Mouse (Mus musculus): Measurements from ENCODE around the gene Lmod2. TPM values are rescaled to one million over a fixed set of nuclear protein-coding genes. Genes with fewer than 3 reads are reported as not detected.

The Lmod2 gene
- total RNA-seq, 4 experiments from 2014 or later: not detected

DNA sequence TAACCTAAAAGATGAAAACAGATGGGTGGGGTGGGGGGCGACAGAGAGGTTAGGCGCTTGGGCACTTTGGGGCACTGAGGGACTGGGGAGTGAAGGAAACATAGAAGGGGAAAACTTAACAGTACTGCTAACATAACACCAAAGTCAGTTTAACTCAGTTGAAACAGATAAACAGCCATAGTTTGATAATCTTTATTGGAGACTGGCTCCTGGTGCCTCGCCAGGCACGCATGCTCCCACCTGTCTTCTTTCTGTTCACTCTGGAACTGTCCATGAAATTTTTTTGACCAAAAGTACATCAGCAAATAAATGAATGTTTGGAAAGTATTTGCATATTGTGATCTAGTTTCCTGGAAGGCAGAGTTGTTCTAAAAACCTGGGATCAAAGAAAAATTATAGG lies 43.7 kb downstream of the Lmod2 start:
- no peak for DNase-seq (ENCODE audit: low spot score in 2 of 2)

- no peak for DNase-seq (ENCODE audit: low spot score in 2 of 2)
Measured at GRCm38 (mm10) chr6:24642161-24642560, 44.6 kb downstream of the Lmod2 start.

- no peak for DNase-seq (ENCODE audit: low spot score in 2 of 2)
Measured at GRCm38 (mm10) chr6:24642960-24643359, 45.4 kb downstream of the Lmod2 start.

- DNase-seq (ENCODE audit: low spot score in 2 of 2): no peak
Measured at GRCm38 (mm10) chr6:24645346-24646053, 47.9 kb downstream of the Lmod2 start.

GRCm38 (mm10) chr6:24647103-24647691 lies 49.6 kb downstream of the Lmod2 start:
- DNase-seq (ENCODE audit: low spot score in 2 of 2): no peak

DNA sequence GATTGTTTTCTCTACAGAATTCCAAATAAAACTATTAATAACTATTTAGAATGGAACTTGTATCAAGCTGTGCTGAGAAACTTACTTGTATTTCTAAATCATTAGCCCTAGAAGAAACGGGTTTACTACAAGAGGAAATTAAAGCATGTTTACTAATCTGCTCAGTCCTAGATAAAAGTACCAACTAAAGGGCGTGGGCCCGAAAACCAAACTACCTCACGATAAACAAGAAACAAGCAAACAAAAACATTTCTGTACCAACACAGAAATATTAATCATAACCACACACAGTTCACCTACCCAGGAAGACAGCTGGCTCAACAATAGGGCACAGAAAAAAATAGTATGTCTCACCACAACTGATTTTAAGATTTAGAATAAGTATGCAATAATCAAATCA lies 50.8 kb downstream of the Lmod2 start:
- no peak for DNase-seq (ENCODE audit: low spot score in 2 of 2)

DNA sequence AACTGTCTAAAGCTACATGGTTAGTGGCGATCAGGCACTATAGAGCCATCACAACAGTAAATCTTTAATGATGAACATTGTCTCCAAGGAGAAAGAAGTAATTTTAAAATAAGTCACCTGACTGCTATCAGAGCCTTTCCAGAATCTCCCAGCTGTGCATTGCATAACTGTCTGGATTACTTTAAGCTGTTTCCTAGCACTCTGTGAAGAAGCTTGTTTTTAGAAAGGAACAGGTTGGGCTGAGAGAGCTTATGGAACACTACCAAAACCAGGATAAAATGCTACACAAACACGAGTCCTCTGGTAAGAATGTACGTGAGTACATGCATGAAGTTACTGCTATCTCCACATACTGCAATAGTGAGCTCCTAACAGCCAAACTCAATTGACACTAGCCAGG lies 53.2 kb downstream of the Lmod2 start:
- DNase-seq (ENCODE audit: low spot score in 2 of 2): no peak

GRCm38 (mm10) chr6:24651538-24651937 lies 54.0 kb downstream of the Lmod2 start:
- no peak for DNase-seq (ENCODE audit: low spot score in 2 of 2)

Other genes with a start within 250 kb of the Lmod2 start
- 1 to 10 TPM; 1.9 to 3.1 (median 2.6) TPM for gene Iqub, start 82.7 kb upstream of the Lmod2 start, total RNA-seq (2022)
- gene Ndufa5, start 69.7 kb upstream of the Lmod2 start, total RNA-seq (2022): 100 to 1,000 TPM; 238 to 295 (median 263) TPM
- under 1 TPM in 1 of 4 experiments, not detected in 3; 0.14 TPM for gene Asb15, start 69.6 kb upstream of the Lmod2 start, total RNA-seq (2022)
- gene Wasl, start 67.2 kb downstream of the Lmod2 start, total RNA-seq (2022): 100 to 1,000 TPM; 112 to 126 (median 122) TPM
- gene Hyal6, start 135.5 kb downstream of the Lmod2 start, total RNA-seq (2022): not detected
- not detected for gene Hyal4, start 150.6 kb downstream of the Lmod2 start, total RNA-seq (2022)
- gene Spam1, start 193.4 kb downstream of the Lmod2 start, total RNA-seq (2022): not detected

All from layer of hippocampus, adult 8-10 months (tissue).